Mouse (Mus musculus) left cerebral cortex, postnatal 14 days (tissue): ENCODE measurements at regions not wholly inside any gene's neighbourhood (a gene's known extent, or its start where the extent isn't known, plus 50 kb on each side); places are given as distances from the start of the nearest gene placed in this dataset.
"Not testable (repeated sequence)": the region's sequence is repeated elsewhere in the genome, so short reads cannot be mapped to it uniquely, and the experiment has no call there.

Experiments
- DNase-seq, 2 experiments: peaks; one replicate each; pipeline ENCODE4 v3.0.0; 2021 to 2022; ENCODE audit warnings: low spot score in 2 of 2, mixed read lengths in 1 of 2
- intact Hi-C: fragments of 180-260 bp; cut with DNase I; formaldehyde crosslinking; loops from one replicate; pipeline ENCODE4 v1.15.1; 2025

DNA sequence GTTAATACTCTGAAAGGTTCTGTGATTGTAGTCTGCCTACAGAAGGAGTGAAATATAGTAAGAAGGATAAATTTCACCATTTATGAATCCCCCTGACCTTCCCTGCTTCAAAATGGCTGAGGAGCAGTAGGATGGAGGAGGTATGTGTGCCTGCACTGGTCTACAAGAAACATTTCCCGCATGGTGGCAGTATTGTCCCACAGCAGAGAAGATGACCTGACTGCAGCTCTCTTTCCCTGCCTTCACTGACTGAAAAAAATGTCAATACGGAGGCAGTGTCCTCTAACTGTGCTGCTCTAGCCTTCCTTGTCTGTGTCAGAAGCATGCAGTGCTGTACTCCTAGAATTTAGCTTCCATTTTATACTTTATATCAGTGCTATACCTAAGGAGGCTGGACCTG is 177.2 kb upstream of the Olfr1324 start:
- peak in 1 of 2 experiments; percentile 96 for DNase-seq
- intact Hi-C loops: not testable (repeated sequence)

GRCm38 (mm10) chrX:50604995-50605394 is 176.7 kb upstream of the Olfr1324 start:
- intact Hi-C loops: not testable (repeated sequence)
- DNase-seq: peak in 1 of 2 experiments; percentile 88

DNA sequence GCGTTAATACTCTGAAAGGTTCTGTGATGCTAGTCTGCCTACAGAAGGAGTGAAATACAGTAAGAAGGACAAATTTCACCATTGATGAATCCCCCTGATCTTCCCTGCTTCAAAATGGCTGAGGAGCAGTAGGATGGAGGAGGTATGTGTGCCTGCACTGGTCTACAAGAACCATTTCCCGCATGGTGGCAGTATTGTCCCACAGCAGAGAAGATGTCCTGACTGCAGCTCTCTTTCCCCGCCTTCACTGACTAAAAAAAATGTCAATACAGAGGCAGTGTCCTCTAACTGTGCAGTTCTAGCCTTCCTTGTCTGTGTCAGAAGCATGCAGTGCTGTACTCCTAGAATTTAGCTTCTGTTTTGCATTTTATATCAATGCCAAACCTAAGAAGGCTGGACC is 174.6 kb upstream of the Olfr1324 start:
- intact Hi-C loops: not testable (repeated sequence)
- DNase-seq: peak in 1 of 2 experiments; percentile 100

- intact Hi-C loops: not testable (repeated sequence)
- DNase-seq: peak in 1 of 2 experiments; percentile 84
Observed at GRCm38 (mm10) chrX:50602461-50602875, 174.2 kb upstream of the Olfr1324 start.

- peak in 1 of 2 experiments; percentile 98 for DNase-seq
- intact Hi-C loops: not testable (repeated sequence)
Observed at GRCm38 (mm10) chrX:50600262-50600661, 172.0 kb upstream of the Olfr1324 start.

DNA sequence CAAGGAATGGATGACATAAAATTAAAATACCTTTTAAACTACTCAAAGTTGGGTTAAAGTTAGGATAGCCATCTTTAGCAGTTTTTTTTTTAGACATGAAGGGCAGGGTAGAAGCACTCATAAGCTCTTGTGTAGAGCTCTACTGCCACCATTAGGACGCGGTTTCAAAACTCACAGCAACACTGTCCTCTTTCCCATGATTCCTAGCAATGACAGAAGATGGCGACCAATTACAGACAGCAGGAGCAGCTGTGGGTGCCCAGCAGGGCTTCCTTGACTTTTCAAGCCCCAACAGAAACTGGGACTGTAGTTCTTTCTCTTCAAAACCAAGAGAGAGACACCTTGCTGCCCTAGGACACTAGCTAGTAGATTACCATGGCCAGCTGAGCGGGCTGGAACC is 171.5 kb upstream of the Olfr1324 start:
- intact Hi-C loops: no loop called here
- DNase-seq: peak in 1 of 2 experiments; percentile 94

GRCm38 (mm10) chrX:50597626-50598025 is 169.3 kb upstream of the Olfr1324 start:
- DNase-seq, intact Hi-C loops: not testable (repeated sequence)

DNA sequence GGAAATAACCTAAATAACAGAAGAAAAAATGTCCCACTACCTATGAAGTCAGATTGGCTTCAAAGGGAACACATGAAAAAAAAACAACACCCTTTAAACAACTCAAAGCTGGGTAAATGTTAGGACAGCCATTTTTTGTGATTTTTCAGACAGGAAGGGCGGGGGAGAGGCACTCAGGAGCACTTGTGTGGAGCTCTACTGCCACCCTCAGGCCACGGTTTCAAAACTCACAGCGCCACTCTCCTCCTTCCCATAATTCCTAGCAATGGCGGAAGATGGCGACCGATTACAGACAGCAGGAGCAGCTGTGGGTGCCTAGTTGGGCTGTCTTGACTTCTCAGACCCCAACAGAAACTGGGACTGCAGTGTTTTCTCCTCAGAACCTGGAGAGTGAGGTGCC is 168.8 kb upstream of the Olfr1324 start:
- peak in 1 of 2 experiments; percentile 87 for DNase-seq
- intact Hi-C loops: no loop called here

DNA sequence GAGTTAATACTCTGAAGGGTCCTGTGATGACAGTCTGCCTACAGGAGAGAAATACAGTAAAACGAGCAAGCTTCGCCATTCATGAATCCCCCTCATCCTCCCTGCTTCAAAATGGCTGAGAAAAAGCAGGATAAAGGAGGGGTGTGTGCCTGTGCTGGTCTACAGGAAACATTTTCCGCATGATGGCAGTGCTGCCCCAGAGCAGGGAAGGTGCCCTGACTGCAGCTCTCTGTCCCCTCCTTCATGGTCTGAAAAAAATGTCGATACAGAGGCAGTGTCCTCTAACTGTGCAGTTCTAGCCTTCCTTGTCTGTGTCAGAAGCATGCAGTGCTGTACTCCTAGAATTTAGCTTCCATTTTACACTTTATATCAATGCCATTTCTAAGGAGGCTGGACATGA is 166.7 kb upstream of the Olfr1324 start:
- intact Hi-C loops: not testable (repeated sequence)
- DNase-seq: peak in 1 of 2 experiments; percentile 70

GRCm38 (mm10) chrX:50591477-50591876 is 163.2 kb upstream of the Olfr1324 start:
- DNase-seq: peak in 1 of 2 experiments; percentile 79
- intact Hi-C loops: no loop called here

DNA sequence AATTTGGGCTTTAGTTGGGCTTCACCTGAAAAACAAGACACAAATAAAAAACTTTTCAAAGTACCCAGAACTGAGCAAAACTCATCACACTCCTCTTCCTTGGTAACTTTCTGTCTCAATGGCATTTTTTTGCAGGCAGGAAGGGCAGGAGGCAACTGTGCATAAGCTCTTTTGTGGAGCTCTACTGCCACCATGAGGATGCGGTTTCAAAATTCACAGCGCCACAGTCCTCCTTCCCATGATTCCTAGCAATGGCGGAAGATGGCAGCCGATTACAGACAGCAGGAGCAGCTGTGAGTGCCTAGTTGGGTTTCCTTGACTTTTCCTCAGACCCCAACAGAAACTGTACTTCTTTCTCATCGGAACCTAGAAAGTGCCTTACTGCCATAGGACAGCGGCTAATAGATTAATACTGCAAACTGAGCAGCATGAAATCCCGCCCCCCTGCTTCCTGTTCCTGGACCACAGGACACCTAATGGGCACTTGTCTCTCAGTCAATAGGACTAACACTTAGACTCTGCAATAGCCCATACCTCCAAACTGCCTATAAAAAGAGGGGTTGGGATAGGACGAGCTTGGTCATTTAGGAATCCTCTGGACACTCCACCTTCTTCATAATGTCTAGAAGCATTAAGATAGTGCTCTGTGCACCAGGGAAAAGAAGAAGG is 162.5 kb upstream of the Olfr1324 start:
- peak in 1 of 2 experiments; percentile 90 for DNase-seq
- intact Hi-C loops: no loop called here

- intact Hi-C loops: no loop called here
- DNase-seq: no peak
Observed at GRCm38 (mm10) chrX:50588892-50589291, 160.6 kb upstream of the Olfr1324 start.

DNA sequence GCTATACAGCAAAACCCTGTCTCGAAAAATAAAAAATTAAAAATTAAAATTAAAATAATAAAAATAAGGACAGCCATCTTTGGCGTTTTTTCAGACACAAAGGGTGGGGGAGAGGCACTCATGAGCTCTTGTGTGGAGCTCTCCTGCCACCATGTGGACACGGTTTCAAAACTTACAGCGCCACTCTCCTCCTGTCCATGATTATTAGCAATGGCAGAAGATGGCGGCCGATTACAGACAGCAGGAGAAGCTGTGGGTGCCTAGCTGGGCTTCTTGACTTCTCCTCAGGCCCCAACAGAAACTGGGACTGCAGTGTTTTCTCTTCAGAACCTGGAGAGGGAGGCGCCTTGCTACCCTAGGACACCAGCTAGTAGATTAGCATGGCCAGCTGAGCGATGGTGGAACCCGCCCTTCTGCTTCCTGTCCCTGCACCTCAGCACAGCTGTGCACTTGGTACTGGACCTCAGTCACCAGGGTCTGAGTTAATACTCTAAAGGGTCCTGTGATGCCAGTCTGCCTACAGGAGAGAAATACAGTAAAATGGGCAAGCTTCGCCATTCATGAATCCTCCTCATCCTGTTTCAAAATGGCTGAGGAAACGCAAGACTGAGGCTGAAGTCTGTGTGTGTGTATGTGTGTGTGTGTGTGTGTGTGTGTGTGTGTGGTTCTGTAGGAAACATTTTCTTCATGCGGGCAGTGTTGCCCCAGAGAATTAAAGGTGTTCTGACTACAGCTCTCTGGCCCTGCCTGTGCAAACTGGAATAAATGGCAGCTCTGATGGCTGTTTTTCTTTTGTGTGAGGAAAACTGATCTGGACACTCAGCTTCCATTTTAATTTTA is 155.7 kb upstream of the Olfr1324 start:
- peak in 1 of 2 experiments; percentile 78 for DNase-seq
- intact Hi-C loops: no loop called here

- peak in 1 of 2 experiments; percentile 91 for DNase-seq
Observed at GRCm38 (mm10) chrX:50580200-50580599, 151.9 kb upstream of the Olfr1324 start.

DNA sequence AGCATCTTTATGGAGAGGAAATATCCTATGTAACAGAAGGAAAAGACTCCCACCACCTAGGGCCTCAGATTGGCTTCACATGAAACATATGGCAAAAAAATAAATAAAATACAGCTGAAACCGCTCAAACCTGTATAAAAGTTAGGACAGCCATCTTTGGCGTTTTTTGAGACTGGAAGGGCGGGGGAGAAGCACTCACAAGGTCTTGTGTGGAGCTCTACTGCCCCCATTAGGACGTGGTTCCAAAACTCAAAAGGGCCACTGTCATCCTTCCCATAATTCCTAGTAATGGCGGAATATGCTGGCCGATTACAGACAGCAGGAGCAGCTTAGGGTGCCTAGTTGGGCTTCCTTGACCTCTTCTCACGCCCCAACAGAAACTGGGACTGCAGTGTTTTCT is 148.5 kb upstream of the Olfr1324 start:
- intact Hi-C loops: no loop called here
- DNase-seq: peak; percentile 7 to 93

More at GRCm38 (mm10) chrX:50580200-50580599, 151.9 kb upstream of the Olfr1324 start:
- intact Hi-C loops: loop anchor here (2.0 kb wide), 1 partner anchor 41 kb away; no protein-coding TSS in a partner anchor

GRCm38 (mm10) chrX:50572191-50573095 is 144.1 kb upstream of the Olfr1324 start:
- intact Hi-C loops: loop anchor here (2.0 kb wide), 1 partner anchor 40 kb away; no protein-coding TSS in a partner anchor
- DNase-seq: peak in 1 of 2 experiments; percentile 95

DNA sequence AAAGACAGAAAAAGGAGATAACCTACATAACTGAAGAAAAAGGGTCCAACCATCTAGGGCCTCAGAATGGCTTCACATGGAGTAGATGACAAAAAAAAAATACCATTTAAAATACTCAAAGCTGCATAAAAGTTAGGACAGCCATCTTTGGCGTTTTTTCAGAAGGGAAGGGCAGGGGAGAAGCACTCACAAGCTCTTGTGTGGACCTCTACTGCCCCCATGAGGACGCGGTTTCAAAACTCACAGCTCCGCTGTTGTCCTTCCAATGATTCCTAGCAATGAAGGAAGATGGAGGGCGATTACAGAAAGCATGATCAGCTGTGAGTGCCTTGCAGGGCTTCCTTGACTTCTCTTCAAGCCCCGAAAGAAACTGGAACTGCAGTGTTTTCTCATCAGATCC is 140.8 kb upstream of the Olfr1324 start:
- DNase-seq: peak in 1 of 2 experiments; percentile 89
- intact Hi-C loops: no loop called here

DNA sequence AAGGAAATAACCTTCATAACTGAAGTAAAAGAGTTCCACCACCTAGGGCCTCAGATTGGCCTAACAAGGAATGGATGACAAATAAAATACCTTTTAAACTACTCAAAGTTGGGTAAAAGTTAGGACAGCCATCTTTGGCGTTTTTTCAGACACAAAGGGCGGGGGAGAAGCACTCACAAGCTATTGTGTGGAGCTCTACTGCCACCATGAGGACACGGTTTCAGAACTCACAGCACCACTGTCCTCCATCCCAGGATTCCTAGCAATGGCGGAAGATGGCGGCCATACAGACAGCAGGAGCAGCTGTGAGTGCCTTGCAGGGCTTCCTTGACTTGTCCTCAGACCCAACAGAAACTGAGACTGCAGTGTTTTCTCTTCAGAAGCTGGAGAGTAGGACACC is 138.0 kb upstream of the Olfr1324 start:
- intact Hi-C loops: no loop called here
- peak in 1 of 2 experiments; percentile 90 for DNase-seq

GRCm38 (mm10) chrX:50565031-50565430 is 136.7 kb upstream of the Olfr1324 start:
- DNase-seq, intact Hi-C loops: not testable (repeated sequence)
